Mouse (Mus musculus): ENCODE measurements around the gene Map4k3. TPM values are rescaled to one million over a fixed set of nuclear protein-coding genes. Genes with fewer than 3 reads are reported as not detected.
"Not testable (repeated sequence)": the region's sequence is repeated elsewhere in the genome, so short reads cannot be mapped to it uniquely, and the experiment has no call there.

Gene Map4k3
- total RNA-seq (2021) = 10 to 100 TPM; 38.1 to 48.9 TPM
- long read RNA-seq, experiment 1, full-length matches to known transcripts = 24 of 41 reads
- long read RNA-seq, experiment 1, partial matches to known transcripts = 5 of 41 reads
- long read RNA-seq, experiment 1, other reads (novel, unspliced or antisense) = 12 of 41 reads
- long read RNA-seq, experiment 2, full-length matches to known transcripts = 16 of 23 reads
- long read RNA-seq, experiment 2, partial matches to known transcripts = 3 of 23 reads
- long read RNA-seq, experiment 2, other reads (novel, unspliced or antisense) = 4 of 23 reads

DNA sequence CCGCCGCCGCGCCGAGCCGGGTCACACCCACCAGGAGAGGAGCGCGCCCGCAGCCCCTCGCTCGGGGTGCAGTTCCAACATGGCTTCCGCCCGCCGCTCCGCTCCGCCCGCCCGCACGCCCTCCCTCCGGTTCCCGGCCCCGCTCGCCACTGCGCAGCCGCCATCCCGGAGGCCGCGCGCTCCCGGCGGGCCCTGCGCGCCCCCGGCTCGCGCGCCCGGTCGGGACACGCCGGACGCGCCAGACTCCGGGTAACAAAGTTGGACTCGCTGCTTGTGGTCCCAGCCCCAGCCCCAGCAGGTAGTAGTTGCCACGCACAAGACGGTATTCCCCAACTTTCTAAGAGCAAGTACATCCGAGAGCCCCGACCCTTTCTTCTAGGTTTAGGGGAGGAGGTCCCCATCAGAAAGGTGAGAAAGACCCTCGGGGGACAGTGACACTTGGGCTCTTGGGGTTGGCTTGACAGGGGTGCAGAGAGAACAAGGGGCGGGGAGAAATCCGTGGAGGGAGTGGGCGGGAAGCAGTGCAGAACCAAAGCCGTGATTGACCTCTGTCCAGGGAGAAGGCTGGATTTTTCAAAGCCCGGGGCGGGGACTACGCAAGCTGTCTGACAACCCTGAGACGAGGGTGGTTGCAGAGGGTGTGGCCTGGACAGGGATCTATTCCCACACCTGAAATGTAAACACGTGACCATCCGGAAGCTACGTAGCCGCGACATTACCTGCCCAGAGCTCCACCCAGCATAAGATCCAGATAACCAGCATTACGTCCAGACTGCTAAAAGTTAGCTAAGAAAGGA lies at the start of gene Map4k3:
Gene Map4k3 (minus strand): TSS at position 424 of the 797 bp plus-strand sequence.
- peak; percentile 92 for DNase-seq

DNA sequence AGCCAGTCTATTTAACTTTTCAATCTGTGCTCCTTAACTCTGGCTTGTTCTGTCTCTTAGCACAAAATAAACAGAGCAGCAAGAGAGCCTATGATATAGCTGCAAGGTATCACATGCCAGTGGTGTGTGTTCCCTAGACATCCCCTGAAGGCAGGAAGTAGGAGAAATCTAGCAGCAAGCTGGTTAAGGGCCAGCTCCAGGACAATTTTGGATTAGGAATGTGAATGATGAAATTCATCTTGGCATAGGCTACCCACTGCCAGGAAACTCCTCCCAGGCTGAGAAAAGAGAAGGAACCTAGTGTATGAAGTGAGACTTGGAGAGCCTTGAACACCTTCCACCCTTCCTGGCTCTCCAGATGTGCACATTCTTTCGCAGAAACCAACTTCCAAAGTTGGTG lies 49.3 kb upstream of the Map4k3 start:
- peak; percentile 23 for DNase-seq

- DNase-seq = peak; percentile 52
Measured at GRCm38 (mm10) chr17:80775178-80775788, 47.0 kb upstream of the Map4k3 start.

DNA sequence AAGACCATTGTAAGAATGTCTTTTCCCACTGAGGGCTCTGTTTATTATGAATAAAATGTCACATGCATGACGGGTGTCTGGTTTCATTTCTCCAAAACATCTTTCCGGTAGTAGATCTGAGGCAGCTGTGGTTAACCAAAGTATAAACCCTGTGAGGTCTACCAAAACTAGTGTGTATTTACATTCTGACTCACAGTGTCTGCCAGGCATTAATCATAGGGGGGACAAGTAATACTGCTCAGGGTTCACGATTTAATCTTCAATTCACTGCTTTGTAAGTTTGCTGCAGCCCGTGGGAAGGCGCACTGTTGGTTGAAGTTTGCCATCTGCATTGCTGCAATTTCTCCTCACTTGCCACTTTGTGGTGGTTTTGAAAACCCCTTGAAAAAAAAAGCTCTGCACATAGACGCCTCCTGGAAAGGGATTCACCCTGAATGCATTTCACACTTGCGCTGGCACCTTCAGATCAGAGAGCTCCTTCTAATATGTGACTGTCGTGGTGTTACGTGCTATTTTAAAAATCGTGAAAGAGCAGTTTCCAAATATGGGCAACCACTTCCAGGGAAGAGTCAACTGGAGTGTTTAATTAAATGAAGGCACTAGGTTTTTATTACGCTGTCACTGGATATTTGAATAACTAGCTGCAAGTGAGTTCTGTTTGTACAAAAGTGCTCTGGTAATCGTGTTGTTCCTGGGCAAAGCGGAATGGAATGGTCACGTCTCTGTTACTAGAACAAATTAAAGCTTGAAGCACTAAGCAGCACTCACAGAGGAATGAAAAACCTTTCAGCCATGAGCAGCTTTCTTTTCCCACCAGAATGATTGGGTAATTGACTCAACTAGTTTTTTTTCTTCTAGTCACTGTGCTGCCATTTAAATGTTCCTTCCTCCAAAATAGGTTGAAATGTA lies 44.5 kb upstream of the Map4k3 start:
- DNase-seq = no peak

DNA sequence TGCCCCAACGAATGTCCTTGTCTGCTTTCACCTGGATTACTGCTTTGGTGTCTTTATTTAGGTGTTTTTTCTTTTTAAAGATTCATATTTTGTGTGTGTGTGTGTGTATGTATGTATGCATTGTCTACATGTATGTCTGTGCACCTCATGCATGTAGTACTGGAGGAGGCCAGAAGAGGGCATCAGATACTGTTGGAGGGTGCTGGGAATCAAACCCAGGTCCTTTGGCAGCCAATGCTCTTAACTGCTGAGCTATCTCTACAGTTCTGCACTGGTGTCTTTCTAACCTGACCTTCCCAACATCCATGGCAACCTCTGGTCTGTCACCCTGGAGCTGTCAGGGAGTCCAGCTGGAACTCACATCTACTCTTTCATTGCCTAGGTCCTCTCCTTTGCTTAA lies 41.8 kb upstream of the Map4k3 start:
- DNase-seq = no peak

- no peak for DNase-seq
Measured at GRCm38 (mm10) chr17:80765204-80765603, 36.9 kb upstream of the Map4k3 start.

DNA sequence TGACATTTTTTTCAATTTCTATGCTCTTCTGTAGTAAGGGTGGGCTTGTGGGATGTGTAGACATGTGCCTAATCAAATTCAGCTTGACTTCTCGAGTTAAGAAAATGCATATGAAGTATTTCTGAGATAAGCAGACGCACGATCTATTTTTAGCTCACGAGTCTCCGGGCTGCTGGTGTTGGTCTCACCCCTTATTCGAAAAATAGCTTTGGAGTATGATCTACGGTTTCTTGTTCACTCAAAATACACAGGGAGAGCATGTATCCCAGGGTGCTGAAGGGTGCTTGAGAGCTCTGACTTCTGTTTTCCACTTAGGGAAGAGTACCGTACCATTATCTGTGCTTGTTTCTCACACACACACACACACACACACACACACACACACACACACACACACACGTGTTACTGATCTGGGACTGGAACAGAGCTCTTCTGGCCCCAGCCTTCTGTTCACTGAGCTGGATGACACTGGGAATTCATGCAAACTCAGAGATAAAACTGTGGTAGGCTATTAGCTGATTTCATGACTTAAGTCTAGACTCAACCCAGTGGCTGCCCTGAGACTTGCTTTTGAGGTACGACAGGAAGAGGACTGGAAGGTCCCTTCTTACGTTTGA lies 34.9 kb upstream of the Map4k3 start:
- DNase-seq = no peak

DNA sequence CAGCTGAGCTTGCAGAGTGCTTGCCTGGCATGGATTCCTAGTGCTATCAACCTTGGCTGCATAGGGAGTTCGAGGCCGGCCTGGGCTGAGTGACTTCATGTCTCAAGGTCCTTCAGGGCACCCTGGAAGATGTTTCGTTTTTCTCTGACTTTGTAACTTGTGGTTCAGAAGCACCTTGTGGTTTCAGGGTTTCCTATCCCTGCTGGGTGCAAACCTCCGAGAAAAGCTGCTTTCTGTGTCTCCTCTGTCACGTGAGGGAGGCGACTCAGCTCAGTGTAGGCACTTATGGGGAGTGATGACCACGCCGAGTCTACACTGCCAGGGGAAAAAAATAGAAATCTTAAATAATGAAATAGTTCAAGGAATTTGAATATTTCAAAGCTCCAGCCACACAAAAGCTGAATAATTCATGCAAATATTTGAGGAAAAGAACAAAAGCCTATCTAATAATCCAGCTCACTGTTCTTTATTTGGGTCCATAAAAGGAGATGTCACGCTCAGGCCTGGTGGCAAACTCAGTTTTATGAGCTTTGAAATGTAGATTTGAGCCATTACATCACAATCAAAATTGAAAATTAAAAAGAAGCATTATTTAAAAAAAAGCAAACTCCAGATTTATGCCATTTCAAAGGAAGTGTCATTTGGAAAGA lies 34.2 kb upstream of the Map4k3 start:
- DNase-seq = peak; percentile 22

GRCm38 (mm10) chr17:80761191-80761590 lies 32.9 kb upstream of the Map4k3 start:
- DNase-seq = not testable (repeated sequence)

- no peak for DNase-seq
Measured at GRCm38 (mm10) chr17:80760344-80761145, 32.3 kb upstream of the Map4k3 start.

- no peak for DNase-seq
Measured at GRCm38 (mm10) chr17:80756043-80756442, 27.8 kb upstream of the Map4k3 start.

- no peak for DNase-seq
Measured at GRCm38 (mm10) chr17:80755076-80755871, 27.0 kb upstream of the Map4k3 start.

DNA sequence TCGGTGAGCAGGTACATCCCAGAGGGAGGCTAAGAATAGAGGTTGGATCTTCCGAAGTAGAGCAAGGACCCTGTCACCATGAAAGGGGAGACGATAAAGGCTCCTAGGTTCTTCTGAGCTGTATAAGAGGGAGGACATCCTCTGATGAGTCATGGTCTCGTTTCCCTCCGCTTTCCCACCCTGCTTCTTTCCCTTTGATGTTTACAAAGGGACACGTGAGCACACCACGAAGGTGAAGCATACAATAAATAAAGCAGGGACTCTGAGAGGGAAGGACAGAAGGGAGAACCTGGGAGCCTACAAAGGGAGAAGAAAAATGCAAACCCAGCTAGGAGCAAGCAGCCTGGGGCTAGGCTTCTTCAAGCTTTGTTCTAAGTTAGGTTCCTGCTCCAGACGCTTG lies 26.3 kb upstream of the Map4k3 start:
- no peak for DNase-seq

DNA sequence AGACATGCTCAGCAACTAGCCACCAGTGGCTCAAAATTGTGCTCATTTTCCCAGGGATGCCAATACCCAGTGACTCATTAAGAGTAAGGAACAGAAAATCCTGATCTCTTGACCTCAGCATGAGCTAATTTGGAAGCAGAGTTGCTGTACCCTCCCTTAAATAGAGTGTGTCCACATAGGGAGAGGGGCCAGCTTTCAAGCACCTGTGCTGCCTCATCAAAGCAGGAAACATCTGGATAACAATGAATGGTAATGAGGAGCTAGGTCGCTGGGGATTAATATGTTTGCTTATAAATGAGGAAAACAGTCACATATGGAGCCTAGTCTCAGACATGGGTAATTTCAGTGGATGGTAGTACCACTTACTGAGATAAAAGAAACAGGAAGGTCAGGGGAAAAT lies 24.2 kb upstream of the Map4k3 start:
- DNase-seq = no peak

DNA sequence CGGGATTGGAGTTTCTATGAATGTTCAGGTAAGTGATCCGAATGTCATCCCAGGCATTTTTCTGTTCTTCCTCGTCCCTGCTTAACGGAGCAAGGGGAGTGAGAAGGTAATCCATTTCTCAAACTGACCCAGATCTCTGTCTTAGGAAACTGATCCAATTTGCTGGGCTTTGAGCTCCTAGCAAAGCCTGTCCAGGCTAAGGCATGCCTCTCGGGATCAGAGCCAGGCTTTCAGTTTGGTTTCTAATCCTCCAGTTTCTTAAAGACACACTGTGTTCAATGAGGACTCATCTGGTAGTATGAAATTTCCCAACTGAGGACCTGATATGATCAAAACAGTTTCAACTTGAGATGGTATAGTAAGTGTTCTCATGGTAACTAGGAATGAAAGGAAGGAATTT lies 11.1 kb upstream of the Map4k3 start:
- no peak for DNase-seq

- no peak for DNase-seq
Measured at GRCm38 (mm10) chr17:80734700-80735099, 6.4 kb upstream of the Map4k3 start.

GRCm38 (mm10) chr17:80733121-80733800 lies 5.0 kb upstream of the Map4k3 start:
- no peak for DNase-seq

DNA sequence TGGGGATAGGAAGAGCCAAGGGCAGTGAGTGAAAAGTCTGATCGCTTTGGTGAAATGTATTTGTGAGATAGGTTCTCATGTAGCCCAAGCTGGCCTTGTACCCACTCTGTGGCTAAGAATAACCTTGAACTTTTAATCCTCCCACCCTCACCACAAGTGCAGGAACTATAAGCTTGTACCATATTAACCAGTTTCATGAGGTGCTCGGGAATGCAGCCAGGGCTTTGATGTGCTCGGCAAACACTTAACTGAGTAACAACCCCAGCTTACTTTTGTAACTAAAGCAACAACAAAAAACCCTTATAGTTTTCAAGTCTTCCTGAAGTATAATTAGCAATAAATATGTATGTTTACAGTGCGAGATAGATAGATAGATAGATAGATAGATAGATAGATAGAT lies 4.0 kb upstream of the Map4k3 start:
- no peak for DNase-seq

DNA sequence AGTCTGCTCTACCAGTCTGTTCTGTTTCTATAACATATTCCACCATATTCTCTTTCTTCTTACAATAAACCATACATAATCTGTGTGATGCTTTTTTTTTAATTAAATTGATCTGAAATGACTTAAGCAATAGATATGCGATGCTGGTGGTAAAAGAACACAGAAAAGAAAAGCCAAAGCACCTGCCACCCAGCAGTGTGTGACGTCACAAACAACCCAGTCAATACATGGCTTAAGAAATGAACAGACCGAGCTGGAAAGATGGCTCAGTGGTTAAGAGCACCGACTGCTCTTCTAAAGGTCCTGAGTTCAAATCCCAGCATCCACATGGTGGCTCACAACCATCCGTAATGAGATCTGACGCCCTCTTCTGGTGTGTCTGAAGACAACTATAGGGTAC lies 2.0 kb upstream of the Map4k3 start:
- not testable (repeated sequence) for DNase-seq
